ENCODE assay signal across 7 mouse cellular contexts in the genomic region with DNA sequence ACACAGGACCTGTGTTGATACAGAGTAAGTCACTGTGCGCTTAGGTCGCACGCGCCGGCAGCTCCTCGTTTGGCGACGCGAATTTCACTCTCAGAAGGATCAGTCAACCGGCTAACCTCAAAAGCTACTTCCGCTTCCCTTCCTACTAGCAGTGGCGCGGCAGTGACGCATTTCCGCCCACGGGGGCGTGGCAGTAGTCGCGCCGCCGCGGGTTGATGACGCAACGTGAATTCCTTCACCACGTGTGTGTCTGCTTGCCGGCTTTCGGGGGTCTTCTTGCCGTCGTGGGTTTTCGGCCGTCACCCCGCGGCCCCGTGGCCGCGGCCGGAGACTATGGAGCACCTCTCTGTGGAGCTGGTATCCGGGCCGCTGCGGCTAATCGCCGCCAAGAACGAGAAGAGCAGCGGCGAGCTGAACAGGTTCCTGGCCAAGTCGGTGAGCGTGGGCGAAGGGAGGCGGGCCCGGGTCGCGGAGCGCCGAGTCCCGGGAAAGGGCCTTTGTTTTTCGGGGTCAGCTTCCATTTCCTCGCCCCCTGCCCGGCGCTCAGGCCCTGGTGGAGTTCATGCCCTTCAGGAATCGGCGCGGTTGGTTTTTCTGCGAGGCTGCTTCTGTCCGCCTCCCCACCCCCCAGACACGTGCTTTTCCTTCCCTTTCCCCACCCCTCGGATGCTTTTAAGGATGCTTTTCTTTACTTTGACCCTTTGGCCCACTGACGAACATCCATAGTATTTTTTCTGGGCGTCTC. TPM values are rescaled to one million over a fixed set of nuclear protein-coding genes. Genes with fewer than 3 reads are reported as not detected.
DNase-seq lines count a peak whose midpoint lies in the region; ATAC-seq lines count a peak whose summit lies in the region.

A gene (plus strand): TSS at position 202 of the 745 bp plus-strand sequence.

- no peaks in the 10 kb centered on the region for H3K36me3 ChIP-seq in intestine, embryonic 15.5 days
- H3K36me3 ChIP-seq in midbrain, embryonic 10.5 days, result peaks cover 48% of the 10 kb centered on the region

- intact Hi-C loops in gastrocnemius, postnatal 36 days (cut with DNase I), result no loop called here
- intact Hi-C loops in left cerebral cortex, postnatal 25 days (cut with DNase I), result loop anchor here (1.0 kb wide), 1 partner anchor 42 kb away; a partner anchor contains a TSS

- peak within 1 kb of the TSS; percentile 59 for H3K9ac ChIP-seq in intestine, embryonic 15.5 days

- peak within 1 kb of the TSS; percentile 67 for H3K4me2 ChIP-seq in intestine, embryonic 15.5 days (replicated peaks)

- ATAC-seq in intestine, embryonic 15.5 days, result peak; percentile 93

- DNase-seq in adrenal gland, adult 2 months, result peak; percentile 95
- DNase-seq in embryo, embryonic 11.5 days (ENCODE audit: low read depth, low spot score), result peak; percentile 94
- DNase-seq in gastrocnemius, postnatal 36 days, result peak; percentile 89 to 95
- peak; percentile 98 for DNase-seq in left cerebral cortex, postnatal 25 days (ENCODE audit: low spot score in 2 of 2)
- DNase-seq in midbrain, embryonic 10.5 days (ENCODE audit: low spot score), result peak; percentile 95
- peak; percentile 98 for DNase-seq in right cerebral cortex, postnatal 4 days

- H3K9me3 ChIP-seq in intestine, embryonic 15.5 days, result no peaks in the 10 kb centered on the region
- H3K9me3 ChIP-seq in midbrain, embryonic 10.5 days (replicated peaks), result no peaks in the 10 kb centered on the region

- H3K27me3 ChIP-seq in intestine, embryonic 15.5 days (replicated peaks), result no peaks in the 10 kb centered on the region
- no peaks in the 10 kb centered on the region for H3K27me3 ChIP-seq in midbrain, embryonic 10.5 days (ENCODE audit: low read depth, poor library complexity, severe bottlenecking)

- WGBS in intestine, embryonic 15.5 days, result under 1% methylated on average over 68 of the region's 68 CpGs
- under 1% methylated on average over 68 of the region's 68 CpGs for WGBS in midbrain, embryonic 10.5 days

- no peaks in the 10 kb centered on the region for H3K4me1 ChIP-seq in intestine, embryonic 15.5 days (replicated peaks)
- H3K4me1 ChIP-seq in midbrain, embryonic 10.5 days, result peaks cover 9% of the 10 kb centered on the region

- H3K27ac ChIP-seq in intestine, embryonic 15.5 days, result peak within 1 kb of the TSS; percentile 48; the same call in 1 of the 2 replicates
- peak within 1 kb of the TSS; percentile 83 for H3K27ac ChIP-seq in midbrain, embryonic 10.5 days (replicated peaks)

- peak within 1 kb of the TSS; percentile 91 for H3K4me3 ChIP-seq in intestine, embryonic 15.5 days (replicated peaks)
- H3K4me3 ChIP-seq in midbrain, embryonic 10.5 days, result peak within 1 kb of the TSS; percentile 93

RNA-seq across cellular contexts. Expression of the gene that starts here (rescaled TPM):
- total RNA-seq in adrenal gland, adult 2 months (2021), result 10 to 100 TPM; 22.2 to 24.6 TPM
- 1.9 and 2.5 TPM in 2 replicates for polyA plus RNA-seq in adrenal gland, adult 2 months (2012; rRNA removed)
- total RNA-seq in gastrocnemius, postnatal 36 days (2021), result 1 to 10 TPM; 5.1 to 6.1 TPM
- polyA plus RNA-seq in intestine, embryonic 15.5 days (2015; fragmentation: Nextera tagmentation; extraction: Ambion mirVana), result 10.8 and 13.8 TPM in 2 replicates
- 10 to 100 TPM; 29.9 to 34.0 TPM for total RNA-seq in left cerebral cortex, postnatal 25 days (2021)
- 16.5 and 16.7 TPM in 2 replicates for polyA plus RNA-seq in midbrain, embryonic 10.5 days (2016; fragmentation: Nextera tagmentation; extraction: Ambion mirVana)

Comparison
In these comparisons a context has a peak if more than half of its experiments do, and no peak if none do; other contexts are left out.
1. Peak in every context shown above with its lines: DNase-seq, ATAC-seq, H3K4me3 ChIP-seq and H3K27ac ChIP-seq.